Mouse (Mus musculus) hindbrain, embryonic 16.5 days (tissue): ENCODE results near the gene Ttc13. TPM values are rescaled to one million over a fixed set of nuclear protein-coding genes. Genes with fewer than 3 reads are reported as not detected.

Experiments
- ATAC-seq: fragments of 200-750 bp; cut with Nextera tagmentation; 2 replicates; pipeline ENCODE4 v1.8.0; 2017; ENCODE audit warnings: moderate TSS enrichment, moderate library complexity
- H3K27ac ChIP-seq: fragments of 300-500 bp; sonication (generic); 2 replicates; pipeline ENCODE4 v1.5.1; 2014; ENCODE audit warnings: low read depth, mild to moderate bottlenecking, control low read depth, low read length, moderate library complexity
- H3K27me3 ChIP-seq: fragments of 300-500 bp; sonication (generic); replicated peaks from 2 replicates; pipeline ENCODE4 v1.6.1; 2014; ENCODE audit warnings: low read length; ENCODE audit not compliant: control insufficient read depth, insufficient read depth
- H3K36me3 ChIP-seq: fragments of 300-500 bp; sonication (generic); 2 replicates; pipeline ENCODE4 v1.6.1; 2014; ENCODE audit warnings: mild to moderate bottlenecking, low read length, moderate library complexity, mixed read lengths; ENCODE audit not compliant: control insufficient read depth, insufficient read depth
- H3K4me1 ChIP-seq: fragments of 300-500 bp; sonication (generic); 2 replicates; pipeline ENCODE4 v1.6.1; 2014; ENCODE audit warnings: low read depth, low read length; ENCODE audit not compliant: control insufficient read depth, insufficient read depth
- H3K4me2 ChIP-seq: fragments of 300-500 bp; sonication (generic); 2 replicates; pipeline ENCODE4 v1.6.1; 2014; ENCODE audit warnings: mild to moderate bottlenecking, low read length, control low read depth, moderate library complexity
- H3K4me3 ChIP-seq: fragments of 300-500 bp; sonication (generic); 2 replicates; pipeline ENCODE4 v1.5.1; 2014; ENCODE audit warnings: mild to moderate bottlenecking, low read length, control low read depth, moderate library complexity
- H3K9ac ChIP-seq: fragments of 300-500 bp; sonication (generic); 2 replicates; pipeline ENCODE4 v1.6.1; 2014; ENCODE audit warnings: low read depth, mild to moderate bottlenecking, control low read depth, low read length, moderate library complexity
- H3K9me3 ChIP-seq: fragments of 300-500 bp; sonication (generic); 2 replicates; pipeline ENCODE4 v1.6.1; 2014; ENCODE audit warnings: mild to moderate bottlenecking, low read length, moderate library complexity; ENCODE audit not compliant: control insufficient read depth
- WGBS: fragments of 180-500 bp; shearing (Covaris S2); extraction: QIAGEN DNeasy Blood & Tissue Kit; methylation state at CpG from one replicate; pipeline ENCODE4 v1.1.7; 2014; 5-methylcytosine and 5-hydroxymethylcytosine counted together
- polyA plus RNA-seq: library from polyadenylated mRNA; unstranded; fragments of >200 nt; fragmentation: Nextera tagmentation; extraction: Ambion mirVana; gene quantifications from 2 replicates; pipeline ENCODE4 v1.2.1, GENCODE M21; 2015

Ttc13 gene
- polyA plus RNA-seq, 1 experiment from 2014 or later, result 61.6 TPM

DNA sequence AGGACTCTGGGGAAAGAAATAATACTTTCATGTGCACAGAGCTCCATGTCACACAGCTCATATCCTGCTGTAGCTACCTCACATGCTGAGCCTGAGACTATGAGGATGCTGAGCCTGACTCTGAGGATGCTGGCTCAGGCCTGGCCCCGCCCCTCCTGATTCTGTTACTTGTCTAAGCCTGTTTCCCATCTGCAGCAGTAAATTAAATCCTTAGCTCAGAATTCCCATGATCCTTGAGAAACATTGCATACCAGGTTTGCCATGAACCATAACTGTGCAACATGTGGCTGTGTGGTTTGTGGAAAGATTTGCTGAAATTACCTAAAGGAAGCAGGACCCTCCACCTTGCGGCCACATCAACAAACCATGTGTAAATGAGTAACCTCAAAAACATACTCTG, 49.4 kb downstream of the Ttc13 start:
- ATAC-seq, result no peak
- no peak overlapping the region for H3K27ac ChIP-seq
- no peak overlapping the region for H3K4me2 ChIP-seq
- peaks cover 4% of the 10 kb centered on the region; the same call in 1 of the 2 replicates for H3K36me3 ChIP-seq
- H3K27me3 ChIP-seq, result no peaks in the 10 kb centered on the region
- peaks cover 4% of the 10 kb centered on the region for H3K4me1 ChIP-seq
- H3K9me3 ChIP-seq, result no peaks in the 10 kb centered on the region
- WGBS, result 96% methylated on average over 2 of the region's 2 CpGs
- H3K9ac ChIP-seq, result no peak overlapping the region
- no peak overlapping the region for H3K4me3 ChIP-seq

DNA sequence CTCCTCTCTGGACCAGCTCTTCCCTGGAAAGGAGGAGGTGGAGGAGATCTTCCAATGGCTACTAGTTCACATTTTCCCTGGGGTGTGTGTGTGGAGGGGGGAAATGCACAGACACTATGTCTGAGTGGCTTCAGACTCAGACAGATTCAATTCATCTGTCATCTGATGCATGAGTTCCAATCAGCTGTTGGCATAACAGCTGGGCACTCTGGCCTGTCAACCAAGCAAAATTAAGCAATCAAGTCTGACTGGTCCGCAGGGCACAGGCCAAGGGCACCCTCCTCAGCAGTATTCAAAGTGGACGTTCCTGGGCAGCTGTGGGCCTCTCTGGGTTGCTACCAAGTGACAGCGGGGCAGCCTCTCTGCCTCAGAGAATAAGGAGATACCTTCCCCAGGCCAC, 53.0 kb downstream of the Ttc13 start:
- Histone ChIP-seq H3K9ac (no peak overlapping the region), H3K36me3 (no peaks in the 10 kb centered on the region), H3K4me3 (no peak overlapping the region), H3K27me3 (no peaks in the 10 kb centered on the region), H3K27ac (no peak overlapping the region), H3K9me3 (no peaks in the 10 kb centered on the region), H3K4me2 (no peak overlapping the region), H3K4me1 (peaks cover under 1% of the 10 kb centered on the region; the same call in 1 of the 2 replicates)
- ATAC-seq, result peak; percentile 29; the same call in 1 of the 2 replicates
- WGBS, result 66% methylated on average over 3 of the region's 3 CpGs

DNA sequence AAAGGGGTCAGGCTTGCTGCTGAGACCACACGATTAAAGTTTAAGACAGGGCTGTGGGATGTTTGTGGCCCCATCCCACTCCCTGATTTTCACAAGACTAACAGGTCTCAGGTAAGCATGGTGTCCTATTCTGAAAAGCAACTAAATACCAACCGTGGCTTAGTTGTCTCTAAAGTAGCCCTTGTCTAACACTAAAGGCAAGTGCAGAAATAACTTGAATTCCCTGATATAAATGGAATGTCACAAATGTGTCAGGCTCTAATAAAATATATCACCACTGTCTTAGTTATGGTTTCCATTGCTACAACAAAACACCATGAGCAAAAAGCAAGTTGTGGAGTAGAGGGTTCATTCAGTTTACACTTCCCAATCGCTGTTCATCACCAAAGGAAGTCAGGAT, 57.4 kb downstream of the Ttc13 start:
- H3K4me2 ChIP-seq, result no peak overlapping the region

DNA sequence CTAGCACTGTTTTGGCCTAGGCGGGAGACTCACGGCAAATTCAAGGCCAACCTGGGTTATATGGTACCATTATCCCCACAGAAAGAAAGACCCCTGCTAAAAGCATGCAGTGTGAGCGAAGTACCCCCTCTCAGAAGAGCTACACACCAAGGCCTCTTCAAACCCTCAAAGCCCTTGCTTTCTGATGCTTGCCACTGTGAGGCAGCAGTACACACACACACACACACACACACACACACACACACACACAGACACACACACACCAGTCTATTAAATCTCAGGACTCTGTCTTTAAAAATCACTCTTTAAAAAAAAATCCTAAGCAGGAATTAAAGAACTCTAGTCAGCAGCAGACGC, 57.9 kb downstream of the Ttc13 start:
- Histone ChIP-seq H3K9ac (peak overlapping the region; percentile 93), H3K27me3 (no peaks in the 10 kb centered on the region), H3K4me1 (peaks cover 35% of the 10 kb centered on the region), H3K4me2 (peak overlapping the region; percentile 90), H3K4me3 (peak overlapping the region; percentile 96), H3K27ac (peak overlapping the region; percentile 92), H3K9me3 (no peaks in the 10 kb centered on the region), H3K36me3 (no peaks in the 10 kb centered on the region)
- 42% methylated on average over 4 of the region's 4 CpGs for WGBS
- ATAC-seq, result no peak; the same call in 1 of the 2 replicates

More for the DNA sequence above, 57.4 kb downstream of the Ttc13 start:
- H3K36me3 ChIP-seq, result no peaks in the 10 kb centered on the region
- H3K27me3 ChIP-seq, result no peaks in the 10 kb centered on the region
- H3K27ac ChIP-seq, result 0 out of 2 replicates have a peak overlapping the region, but pooled peaks have one; percentile 6
- no peaks in the 10 kb centered on the region for H3K9me3 ChIP-seq
- no peak for ATAC-seq
- H3K4me3 ChIP-seq, result no peak overlapping the region
- WGBS, result 81% methylated on average over 3 of the region's 3 CpGs
- H3K9ac ChIP-seq, result no peak overlapping the region
- H3K4me1 ChIP-seq, result peaks cover 34% of the 10 kb centered on the region

DNA sequence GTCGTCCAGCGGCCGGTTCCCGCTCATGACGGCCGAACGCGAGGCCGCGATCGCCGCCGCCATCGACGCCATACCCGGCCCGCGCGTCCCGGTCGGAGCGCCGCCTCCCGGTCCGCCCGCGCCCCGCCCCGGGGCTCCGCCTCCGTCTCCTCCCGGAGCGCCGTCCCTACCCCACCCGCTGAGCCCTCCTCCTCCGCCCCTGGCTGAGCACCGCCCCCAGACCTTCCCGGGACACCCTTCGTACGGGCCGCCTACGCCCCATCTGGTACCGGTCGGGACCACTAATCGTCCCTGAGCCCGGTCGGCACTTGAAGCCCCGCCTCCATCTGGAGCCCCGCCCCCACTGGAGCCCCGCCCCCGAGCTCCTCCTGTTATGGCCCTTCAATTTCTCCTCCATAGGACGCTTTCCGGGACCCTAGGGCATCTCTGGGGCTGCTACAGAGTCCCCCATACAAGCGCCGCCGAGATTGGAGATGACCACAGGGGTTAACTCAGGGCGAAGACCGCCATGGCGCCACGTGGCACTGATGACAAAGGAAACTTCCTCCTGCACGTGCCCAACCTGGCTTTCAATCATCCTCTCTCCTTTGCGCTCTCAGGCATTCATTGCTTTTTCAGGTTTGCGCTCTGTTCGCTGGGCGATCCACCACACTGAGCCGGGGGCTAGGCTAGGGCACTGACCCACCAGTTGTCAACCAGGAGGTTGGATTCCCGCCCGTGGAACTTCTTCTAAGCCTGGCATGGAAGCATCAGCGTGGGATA, 58.5 kb downstream of the Ttc13 start, which contains the start of gene 2310022B05Rik:
Gene 2310022B05Rik, minus strand, starts transcription at position 258 of the 762 bp plus-strand sequence.
- H3K9me3 ChIP-seq, result no peaks in the 10 kb centered on the region
- WGBS, result 1% methylated on average over 67 of the region's 69 CpGs
- H3K27me3 ChIP-seq, result no peaks in the 10 kb centered on the region
- H3K4me2 ChIP-seq, result peak within 1 kb of the TSS; percentile 90
- H3K36me3 ChIP-seq, result no peaks in the 10 kb centered on the region
- peaks cover 40% of the 10 kb centered on the region for H3K4me1 ChIP-seq
- peak; percentile 88 for ATAC-seq
- H3K27ac ChIP-seq, result peak within 1 kb of the TSS; percentile 92
- H3K4me3 ChIP-seq, result peak within 1 kb of the TSS; percentile 96
- peak within 1 kb of the TSS; percentile 93 for H3K9ac ChIP-seq

DNA sequence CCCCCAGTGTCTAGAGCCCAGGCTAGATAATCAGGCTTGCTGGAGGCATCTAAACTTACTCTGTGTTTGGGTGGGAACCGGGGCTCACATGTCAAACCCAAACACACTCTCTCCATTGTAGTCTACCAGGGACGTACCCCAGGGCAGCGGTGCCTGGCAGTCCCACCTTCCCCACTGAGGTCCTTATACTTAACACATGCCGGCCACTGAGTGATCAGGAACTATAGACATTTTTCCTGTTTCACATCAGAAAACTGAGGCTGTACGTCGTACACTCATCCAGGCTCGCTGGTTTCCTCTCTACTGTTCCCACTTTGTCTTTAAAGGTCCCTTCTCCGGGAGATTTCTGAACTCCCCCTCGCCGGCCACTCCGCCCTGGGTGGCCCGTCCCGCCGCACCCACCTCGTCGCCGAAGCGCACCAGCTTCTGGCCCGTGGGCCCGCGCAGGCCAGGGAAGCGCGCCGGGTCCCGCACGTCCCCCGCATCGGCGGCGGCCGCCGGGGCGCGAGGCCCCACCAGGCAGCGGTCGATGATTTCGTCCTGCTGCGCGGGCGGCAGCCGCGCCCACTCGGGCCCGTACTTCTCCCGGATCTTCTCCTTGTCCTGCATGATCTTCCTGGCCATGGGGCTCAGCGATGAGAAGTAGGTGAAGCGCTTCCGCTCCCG, 59.2 kb downstream of the Ttc13 start:
- peak overlapping the region; percentile 90 for H3K4me2 ChIP-seq
- peak overlapping the region; percentile 92 for H3K27ac ChIP-seq
- peak overlapping the region; percentile 93 for H3K9ac ChIP-seq
- peak overlapping the region; percentile 96 for H3K4me3 ChIP-seq
- no peaks in the 10 kb centered on the region for H3K9me3 ChIP-seq
- WGBS, result under 1% methylated on average over 37 of the region's 49 CpGs
- no peaks in the 10 kb centered on the region for H3K36me3 ChIP-seq
- no peaks in the 10 kb centered on the region for H3K27me3 ChIP-seq
- H3K4me1 ChIP-seq, result peaks cover 46% of the 10 kb centered on the region
- peak; percentile 37; the same call in 1 of the 2 replicates for ATAC-seq

DNA sequence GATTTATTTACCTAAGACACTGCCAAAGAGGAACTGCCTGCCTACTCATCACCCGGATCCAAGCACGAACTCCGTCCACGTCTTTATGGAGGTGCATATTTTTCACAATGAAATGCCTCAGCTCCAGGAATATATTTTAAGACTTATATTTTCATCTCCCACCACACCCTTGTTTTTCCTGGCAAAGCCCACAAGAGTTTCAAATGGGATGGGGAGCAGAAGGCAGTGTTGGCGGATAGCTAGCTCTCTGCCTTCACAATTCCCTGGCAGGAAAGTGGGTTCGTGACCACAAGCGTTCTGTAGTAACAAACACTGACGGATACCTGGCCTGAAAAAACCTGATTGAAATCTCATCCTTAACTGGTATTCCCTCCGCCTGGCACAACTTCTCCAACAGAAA, 60.0 kb downstream of the Ttc13 start:
- no peaks in the 10 kb centered on the region for H3K36me3 ChIP-seq
- H3K4me1 ChIP-seq, result peaks cover 46% of the 10 kb centered on the region
- no peaks in the 10 kb centered on the region for H3K27me3 ChIP-seq
- 35% methylated on average over 9 of the region's 9 CpGs for WGBS
- no peak overlapping the region for H3K27ac ChIP-seq
- peak overlapping the region; percentile 93 for H3K9ac ChIP-seq
- peak overlapping the region; percentile 96 for H3K4me3 ChIP-seq
- ATAC-seq, result no peak
- no peaks in the 10 kb centered on the region for H3K9me3 ChIP-seq
- peak overlapping the region; percentile 90 for H3K4me2 ChIP-seq

DNA sequence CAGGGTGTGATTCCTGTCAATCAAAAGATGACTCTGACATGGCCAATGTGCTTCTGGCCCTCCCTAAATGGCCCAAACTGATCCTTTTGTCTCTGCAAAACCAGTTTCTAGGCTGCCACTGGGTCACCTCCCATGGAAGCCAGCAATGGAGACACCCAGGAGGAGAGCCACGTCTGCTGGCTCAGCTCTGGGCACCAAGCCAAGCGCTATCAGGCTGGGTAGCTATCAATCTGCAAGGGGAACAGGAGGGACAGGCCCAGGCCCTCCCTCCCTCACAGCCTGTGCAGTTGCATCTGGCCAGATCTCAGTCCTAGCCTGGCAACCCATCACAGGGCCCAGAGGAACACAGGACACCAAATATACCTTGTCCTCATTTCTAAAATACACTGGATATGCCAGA, 63.4 kb downstream of the Ttc13 start:
- Histone ChIP-seq H3K9ac (no peak overlapping the region), H3K9me3 (no peaks in the 10 kb centered on the region), H3K27ac (no peak overlapping the region), H3K4me1 (peaks cover 52% of the 10 kb centered on the region), H3K36me3 (no peaks in the 10 kb centered on the region), H3K4me3 (no peak overlapping the region), H3K27me3 (no peaks in the 10 kb centered on the region), H3K4me2 (peak overlapping the region; percentile 19; the same call in 1 of the 2 replicates)
- WGBS, result 32% methylated on average over 2 of the region's 2 CpGs
- ATAC-seq, result peak; percentile 32; the same call in 1 of the 2 replicates

DNA sequence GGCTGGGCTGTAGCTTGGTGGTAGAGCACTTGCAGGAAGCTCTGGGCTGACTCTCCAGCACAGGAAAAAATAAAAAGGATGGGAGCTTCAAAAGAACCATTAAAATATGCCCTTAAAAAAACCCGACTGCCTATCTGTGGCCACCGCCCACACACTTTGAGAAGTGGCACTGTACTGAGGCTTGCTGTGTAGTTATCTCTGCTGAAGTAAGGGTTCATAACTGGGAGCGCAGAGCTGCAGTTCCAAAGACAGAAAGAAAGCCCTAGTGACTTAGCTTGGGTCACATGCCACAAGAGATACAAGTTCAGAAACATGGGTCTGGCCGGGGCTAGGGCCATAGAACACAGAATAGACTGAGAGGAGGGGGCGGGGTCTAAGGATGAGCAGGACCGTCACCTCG, 63.8 kb downstream of the Ttc13 start:
- no peak overlapping the region for H3K27ac ChIP-seq
- H3K36me3 ChIP-seq, result no peaks in the 10 kb centered on the region
- no peaks in the 10 kb centered on the region for H3K27me3 ChIP-seq
- no peaks in the 10 kb centered on the region for H3K9me3 ChIP-seq
- no peak overlapping the region for H3K9ac ChIP-seq
- WGBS, result 73% methylated on average over 7 of the region's 7 CpGs
- no peak for ATAC-seq
- H3K4me1 ChIP-seq, result peaks cover 53% of the 10 kb centered on the region
- no peak overlapping the region for H3K4me2 ChIP-seq
- no peak overlapping the region for H3K4me3 ChIP-seq
